Mouse (Mus musculus): ENCODE data around the gene Tmem208. TPM values are rescaled to one million over a fixed set of nuclear protein-coding genes. Genes with fewer than 3 reads are reported as not detected.

Tmem208 gene
- polyA plus RNA-seq, 1 experiment = 103 TPM

GRCm38 (mm10) chr8:105298351-105299252 is 27.6 kb upstream of the Tmem208 start:
- no peak for DNase-seq (ENCODE audit: low read depth)

GRCm38 (mm10) chr8:105299962-105300361 is 26.2 kb upstream of the Tmem208 start:
- DNase-seq (ENCODE audit: low read depth) = no peak

- DNase-seq (ENCODE audit: low read depth) = no peak
Measured at GRCm38 (mm10) chr8:105303396-105303795, 22.8 kb upstream of the Tmem208 start.

- no peak for DNase-seq (ENCODE audit: low read depth)
Measured at GRCm38 (mm10) chr8:105303874-105304273, 22.3 kb upstream of the Tmem208 start.

GRCm38 (mm10) chr8:105304325-105305210 is 21.6 kb upstream of the Tmem208 start:
- no peak for DNase-seq (ENCODE audit: low read depth)

- DNase-seq (ENCODE audit: low read depth) = no peak
Measured at GRCm38 (mm10) chr8:105305211-105306145, 20.7 kb upstream of the Tmem208 start, which contains the start of gene Elmo3. Elmo3 (plus strand) TSS chr8:105305601.

- no peak for DNase-seq (ENCODE audit: low read depth)
Measured at GRCm38 (mm10) chr8:105306146-105306691, 19.9 kb upstream of the Tmem208 start.

- DNase-seq (ENCODE audit: low read depth) = no peak
Measured at GRCm38 (mm10) chr8:105307670-105308069, 18.5 kb upstream of the Tmem208 start.

GRCm38 (mm10) chr8:105308428-105308827 is 17.7 kb upstream of the Tmem208 start:
- no peak for DNase-seq (ENCODE audit: low read depth)

GRCm38 (mm10) chr8:105309142-105309847 is 16.9 kb upstream of the Tmem208 start:
- no peak for DNase-seq (ENCODE audit: low read depth)

GRCm38 (mm10) chr8:105310118-105310517 is 16.0 kb upstream of the Tmem208 start:
- DNase-seq (ENCODE audit: low read depth) = no peak

GRCm38 (mm10) chr8:105311718-105312117 is 14.4 kb upstream of the Tmem208 start:
- no peak for DNase-seq (ENCODE audit: low read depth)

GRCm38 (mm10) chr8:105312891-105313481 is 13.2 kb upstream of the Tmem208 start:
- DNase-seq (ENCODE audit: low read depth) = no peak

GRCm38 (mm10) chr8:105313622-105314402 is 12.3 kb upstream of the Tmem208 start:
- no peak for DNase-seq (ENCODE audit: low read depth)

GRCm38 (mm10) chr8:105315073-105315769 is 10.9 kb upstream of the Tmem208 start:
- DNase-seq (ENCODE audit: low read depth) = no peak

- DNase-seq (ENCODE audit: low read depth) = no peak
Measured at GRCm38 (mm10) chr8:105317941-105318340, 8.2 kb upstream of the Tmem208 start.

- DNase-seq (ENCODE audit: low read depth) = no peak
Measured at GRCm38 (mm10) chr8:105318662-105319190, 7.4 kb upstream of the Tmem208 start.

- no peak for DNase-seq (ENCODE audit: low read depth)
Measured at GRCm38 (mm10) chr8:105323183-105323582, 3.0 kb upstream of the Tmem208 start.
